Mouse (Mus musculus): ENCODE results near the gene Astl. TPM values are rescaled to one million over a fixed set of nuclear protein-coding genes. Genes with fewer than 3 reads are reported as not detected.
"Not testable (repeated sequence)": the region's sequence is repeated elsewhere in the genome, so short reads cannot be mapped to it uniquely, and the experiment has no call there.

Astl gene
- polyA plus RNA-seq (2015; fragmentation: Nextera tagmentation; extraction: Ambion mirVana) = 0.14 and 0.39 TPM in 2 replicates

GRCm38 (mm10) chr2:127338416-127338815 lies at the start of gene Astl:
Astl (plus strand) TSS chr2:127338639.
- no peak for DNase-seq (ENCODE audit: low spot score)

GRCm38 (mm10) chr2:127292250-127292649 lies 46.2 kb upstream of the Astl start:
- DNase-seq (ENCODE audit: low spot score) = no peak

DNA sequence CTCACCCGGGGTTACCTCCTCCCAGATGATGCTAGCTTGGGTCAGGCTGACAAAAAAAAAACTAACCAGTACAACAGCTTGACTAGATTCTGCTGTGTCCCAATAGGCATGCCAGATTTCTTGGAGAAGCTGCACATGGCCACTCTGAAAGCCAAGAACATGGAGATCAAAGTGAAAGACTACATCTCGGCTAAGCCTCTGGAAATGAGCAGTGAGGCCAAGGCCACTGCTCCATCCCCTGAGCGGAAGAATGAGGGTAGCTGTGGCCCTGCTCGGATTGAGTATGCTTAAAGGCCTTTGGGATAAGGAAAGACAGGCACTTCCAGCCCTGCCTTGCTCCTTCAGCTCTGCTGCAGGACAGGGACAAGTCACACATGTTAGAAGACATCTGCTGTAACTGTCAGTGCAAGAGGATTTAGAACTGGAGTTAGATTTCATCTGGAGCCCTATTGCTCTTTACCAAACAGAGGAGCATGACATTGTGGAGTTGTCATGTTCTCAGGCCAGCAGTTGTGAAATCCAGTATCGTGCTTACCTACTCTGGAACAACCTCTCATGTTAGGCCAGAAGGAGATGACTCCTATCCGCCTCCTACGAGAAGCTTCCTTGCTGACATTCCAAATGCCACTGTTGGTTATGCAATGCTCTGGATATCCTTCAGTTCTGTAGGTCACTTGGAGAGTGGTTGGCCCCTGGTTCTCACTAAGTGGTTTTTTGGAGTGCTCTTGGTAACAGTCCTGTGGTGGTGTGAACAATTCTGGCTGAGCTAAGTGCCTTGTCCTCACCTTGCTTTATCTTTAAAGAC lies 41.2 kb upstream of the Astl start:
- DNase-seq (ENCODE audit: low spot score) = no peak

DNA sequence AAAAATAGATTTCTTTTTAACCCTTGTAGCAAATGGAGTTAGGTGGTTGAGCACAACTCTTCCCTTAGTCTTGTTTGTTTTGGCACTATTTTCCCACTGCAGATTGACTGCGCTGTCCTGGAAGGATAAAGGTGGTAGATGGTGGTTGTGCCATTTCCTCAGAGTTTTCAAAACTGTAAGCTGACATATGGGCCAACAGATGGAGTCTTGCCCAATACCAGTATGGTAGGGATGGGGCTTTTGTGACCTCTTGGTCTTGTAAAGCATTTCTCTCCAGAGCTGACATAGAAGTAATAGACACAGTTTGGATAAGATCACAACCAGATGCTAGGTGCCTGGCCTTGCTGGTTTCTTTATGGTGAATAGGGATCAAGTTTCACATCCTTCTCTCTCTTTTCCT lies 40.4 kb upstream of the Astl start:
- no peak for DNase-seq (ENCODE audit: low spot score)

DNA sequence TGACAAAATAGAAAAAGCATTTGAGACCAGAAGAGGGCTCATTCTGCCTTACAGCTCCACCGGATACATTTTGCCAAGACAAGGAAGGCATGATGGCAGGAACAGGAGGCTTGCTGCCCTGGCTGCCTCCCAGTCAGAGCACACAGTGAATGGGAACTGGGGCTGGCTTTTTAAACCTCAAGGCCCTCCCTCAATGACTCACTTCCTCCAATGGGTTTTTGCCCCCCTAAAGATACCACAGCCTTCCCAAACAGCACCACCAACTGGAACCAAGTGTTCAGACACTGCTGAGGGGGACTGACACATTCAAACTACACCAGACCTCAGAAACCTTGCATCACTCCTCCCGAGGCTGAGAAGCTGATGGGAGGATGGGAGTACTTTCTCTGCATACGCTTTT lies 37.7 kb upstream of the Astl start:
- DNase-seq (ENCODE audit: low spot score) = no peak

GRCm38 (mm10) chr2:127301883-127302282 lies 36.6 kb upstream of the Astl start:
- DNase-seq (ENCODE audit: low spot score) = no peak

GRCm38 (mm10) chr2:127304192-127304591 lies 34.2 kb upstream of the Astl start:
- DNase-seq (ENCODE audit: low spot score) = not testable (repeated sequence)

DNA sequence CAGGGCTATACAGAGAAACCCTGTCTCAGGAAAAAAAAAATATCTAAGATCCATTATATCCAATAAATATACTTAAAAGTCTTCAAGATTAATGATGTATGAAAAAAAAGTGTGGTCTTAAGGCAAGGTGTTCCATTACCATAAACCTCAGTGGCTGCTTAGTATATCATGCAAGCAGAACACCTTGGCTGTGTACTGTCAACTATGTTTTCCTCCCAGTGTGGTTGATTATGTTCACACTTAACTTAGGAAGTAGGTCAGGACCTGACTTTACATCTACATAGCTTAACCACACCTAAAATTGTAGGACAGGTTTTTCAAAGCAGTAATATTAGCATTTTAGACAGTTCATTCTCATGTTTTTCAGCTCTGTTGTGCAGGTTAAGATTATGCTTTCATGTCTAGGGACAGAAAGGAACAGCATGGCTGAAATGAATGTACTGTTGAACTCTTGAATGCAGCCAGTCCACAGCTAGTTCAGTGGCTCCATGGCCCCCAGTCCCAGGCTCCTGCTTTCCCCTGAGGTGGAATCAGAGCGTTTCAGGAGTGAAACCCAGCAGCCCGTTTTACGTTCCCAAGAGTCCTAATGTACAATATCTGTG lies 33.7 kb upstream of the Astl start:
- no peak for DNase-seq (ENCODE audit: low spot score)

GRCm38 (mm10) chr2:127306123-127306522 lies 32.3 kb upstream of the Astl start:
- DNase-seq (ENCODE audit: low spot score) = peak; percentile 55

DNA sequence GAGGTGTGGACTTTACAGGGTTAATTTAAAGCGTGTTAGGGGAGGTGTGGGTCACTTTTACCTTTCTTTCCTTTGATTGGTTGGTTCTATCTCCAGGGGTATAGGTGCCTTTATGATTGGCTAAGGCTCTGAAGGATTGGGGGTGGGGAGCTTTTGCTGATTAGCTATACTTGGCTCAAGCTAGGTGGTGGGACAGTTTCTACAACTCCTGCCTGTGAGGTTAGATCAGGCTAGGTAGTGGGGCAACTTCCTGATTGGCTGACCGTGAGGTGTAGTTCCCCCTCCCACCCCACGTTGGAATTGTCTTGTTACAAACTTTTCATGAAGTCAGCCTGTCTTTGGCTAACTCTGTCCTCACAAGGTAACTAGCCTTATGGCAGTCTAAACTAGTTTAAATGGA lies 31.3 kb upstream of the Astl start:
- DNase-seq (ENCODE audit: low spot score) = no peak

- DNase-seq (ENCODE audit: low spot score) = peak; percentile 70
Measured at GRCm38 (mm10) chr2:127308660-127309059, 29.8 kb upstream of the Astl start.

DNA sequence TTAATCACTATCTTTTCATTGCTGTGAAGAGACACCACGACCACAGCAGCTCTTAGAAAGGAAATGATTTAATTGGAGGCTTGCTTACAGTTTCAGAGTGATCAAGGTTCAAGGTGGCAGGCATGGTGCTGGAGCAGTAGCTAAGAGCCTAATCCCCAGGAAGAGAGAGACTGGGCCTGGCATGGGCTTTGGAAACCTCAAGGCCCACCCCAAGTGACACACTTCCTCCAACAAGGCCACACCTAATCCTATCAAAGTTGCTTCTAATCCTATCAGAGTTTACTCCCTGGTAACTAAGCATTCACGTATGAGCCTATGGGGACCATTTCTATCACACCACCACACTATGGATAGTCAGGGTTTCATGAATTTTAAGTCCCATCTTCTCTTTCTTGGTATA lies 28.2 kb upstream of the Astl start:
- peak; percentile 2 for DNase-seq (ENCODE audit: low spot score)

DNA sequence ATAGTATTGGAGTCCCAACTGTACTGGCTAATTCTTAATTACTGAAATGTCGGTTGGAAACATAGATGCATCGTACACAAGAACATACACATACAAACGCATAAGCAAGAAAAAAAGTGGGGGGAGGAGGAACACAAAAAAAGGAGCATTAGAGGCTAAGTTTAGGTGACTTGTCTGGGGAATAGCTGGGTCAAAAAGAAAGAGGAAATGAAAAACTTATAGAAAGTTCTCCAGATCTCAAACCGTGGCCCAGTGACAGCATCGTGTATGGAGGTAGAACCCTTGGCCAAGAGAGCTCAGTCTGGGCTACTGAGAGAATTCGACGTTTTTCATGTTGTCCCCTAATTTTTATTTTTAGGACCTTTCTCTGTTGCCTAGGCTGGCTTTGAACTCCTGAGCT lies 27.8 kb upstream of the Astl start:
- DNase-seq (ENCODE audit: low spot score) = peak; percentile 1

- DNase-seq (ENCODE audit: low spot score) = peak; percentile 14
Measured at GRCm38 (mm10) chr2:127311193-127311592, 27.2 kb upstream of the Astl start.

- DNase-seq (ENCODE audit: low spot score) = peak; percentile 1
Measured at GRCm38 (mm10) chr2:127312801-127313200, 25.6 kb upstream of the Astl start.

DNA sequence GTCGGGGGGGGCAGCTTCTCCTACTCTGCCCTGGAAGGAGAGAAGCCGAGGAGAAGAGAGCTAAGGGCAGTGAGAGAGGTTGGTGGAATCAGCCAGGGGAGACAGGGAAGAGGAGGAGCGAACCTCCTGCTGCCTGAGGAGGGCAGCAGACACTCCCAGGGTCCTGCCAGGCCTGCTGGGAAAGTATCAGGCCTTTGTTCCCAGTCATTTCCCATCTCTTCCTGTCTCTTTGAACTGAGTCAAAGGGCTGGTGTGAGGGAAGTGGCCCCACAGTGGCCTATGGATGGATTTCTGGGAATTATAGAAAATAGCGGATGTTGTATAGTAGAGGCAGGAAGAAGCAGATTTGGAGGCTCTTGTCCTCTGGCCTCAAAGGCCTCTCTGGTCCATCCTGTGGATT lies 24.6 kb upstream of the Astl start:
- peak; percentile 20 for DNase-seq (ENCODE audit: low spot score)

DNA sequence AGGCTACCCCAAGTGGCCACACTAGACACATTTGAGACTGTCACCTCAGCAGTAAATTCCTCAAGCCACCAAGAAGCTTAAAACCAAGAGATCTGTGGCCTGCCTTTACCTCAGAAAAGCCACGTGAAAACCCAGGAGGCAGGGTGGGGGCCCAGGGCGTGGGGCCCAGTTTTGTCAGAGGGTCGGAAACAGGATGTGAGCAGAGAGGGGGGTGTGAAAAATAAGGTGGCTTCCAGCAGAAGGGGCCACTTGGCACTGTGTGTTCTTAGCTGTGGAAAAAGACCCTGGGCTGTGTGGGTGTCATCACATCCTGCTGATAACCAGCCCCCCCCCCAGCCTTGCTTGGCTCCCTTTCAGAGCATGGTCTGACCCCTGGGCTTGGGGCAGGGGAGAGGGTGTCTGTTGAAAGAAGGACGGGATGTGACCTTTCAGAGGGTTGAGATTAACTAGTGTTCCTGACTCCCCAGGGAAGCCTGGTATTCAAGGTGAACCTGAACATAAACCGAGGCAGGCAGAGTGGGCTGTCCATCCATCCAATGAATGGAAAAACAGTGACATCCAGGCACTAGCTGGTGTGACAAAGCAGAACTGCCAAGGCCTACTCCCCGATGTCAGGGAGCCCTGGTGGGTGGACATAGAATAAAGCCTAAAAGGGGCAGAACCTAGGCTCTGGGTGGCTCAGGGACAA lies 23.8 kb upstream of the Astl start:
- DNase-seq (ENCODE audit: low spot score) = peak; percentile 93

DNA sequence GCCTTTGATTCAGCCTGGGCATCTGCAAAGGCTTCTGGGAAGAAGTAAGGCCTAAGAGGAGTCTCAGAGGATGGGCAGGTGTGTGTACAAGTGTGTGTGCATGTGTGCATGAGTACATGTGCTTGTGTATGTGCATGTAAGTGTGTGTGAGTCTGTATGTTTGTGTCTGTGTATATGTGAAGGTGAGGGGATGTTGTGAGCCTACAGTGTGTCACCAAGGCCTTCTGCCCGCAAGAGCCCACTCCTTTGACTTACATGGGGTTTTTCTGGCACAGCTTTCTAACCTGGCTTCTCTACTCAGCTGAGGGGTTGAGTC lies 23.3 kb upstream of the Astl start:
- DNase-seq (ENCODE audit: low spot score) = no peak

GRCm38 (mm10) chr2:127316431-127316830 lies 22.0 kb upstream of the Astl start:
- DNase-seq (ENCODE audit: low spot score) = peak; percentile 1

- DNase-seq (ENCODE audit: low spot score) = peak; percentile 77
Measured at GRCm38 (mm10) chr2:127318136-127318535, 20.3 kb upstream of the Astl start.

DNA sequence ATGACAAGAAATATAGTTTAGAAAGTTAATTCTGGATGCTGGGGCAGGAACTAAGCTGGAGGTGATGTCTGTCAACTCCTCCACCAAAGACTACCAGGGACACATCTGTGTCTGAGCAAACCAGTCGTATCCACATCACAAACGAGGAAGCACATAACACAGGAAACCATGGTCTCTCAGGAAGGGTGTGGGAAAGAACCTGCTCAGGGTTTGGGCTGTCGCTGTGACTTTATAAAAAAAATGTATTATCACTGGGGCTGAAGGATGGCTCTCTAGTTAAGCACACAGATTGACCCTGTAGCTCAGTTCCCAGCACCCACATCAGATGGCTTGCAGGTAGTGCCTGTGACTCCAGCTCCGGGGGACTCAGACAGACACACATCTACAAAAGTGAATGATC lies 19.4 kb upstream of the Astl start:
- DNase-seq (ENCODE audit: low spot score) = peak; percentile 54

DNA sequence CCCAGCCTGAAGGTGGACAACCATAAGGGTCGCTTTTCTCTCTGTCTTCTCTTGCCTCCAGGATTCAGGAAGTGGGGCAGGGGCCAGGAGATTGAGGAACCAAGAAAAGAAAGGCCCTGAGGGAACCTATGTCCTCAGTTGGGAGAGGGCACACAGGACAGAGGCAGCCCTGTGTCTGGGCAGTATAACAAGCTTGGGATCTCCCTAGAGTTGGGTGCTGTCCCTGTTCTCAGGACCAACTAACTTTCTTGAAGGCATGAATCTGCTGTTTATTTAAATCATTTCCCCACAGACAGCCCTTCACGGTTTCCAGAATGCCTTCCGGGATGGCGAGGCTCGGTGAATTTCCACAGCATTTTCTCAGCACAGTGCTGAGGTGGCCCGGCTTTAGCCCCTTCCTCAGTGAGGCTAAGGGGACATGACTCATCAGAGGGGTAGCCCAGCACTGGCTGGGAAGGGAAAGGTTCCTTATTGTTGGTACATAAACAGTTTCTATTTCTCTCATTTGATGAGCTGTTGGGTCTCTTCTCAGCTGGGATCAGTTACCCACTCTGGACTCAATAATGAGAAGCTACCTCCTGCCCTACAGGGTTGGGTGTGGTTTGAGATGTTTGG lies 15.7 kb upstream of the Astl start:
- no peak for DNase-seq (ENCODE audit: low spot score)
